Mouse (Mus musculus) myocyte (in vitro differentiated cells): Measurements from ENCODE around the gene Rpgrip1l. TPM values are rescaled to one million over a fixed set of nuclear protein-coding genes. Genes with fewer than 3 reads are reported as not detected.

Source experiments
- H3K27me3 ChIP-seq: one replicate; pipeline ENCODE4 v1.6.1; 2011; ENCODE audit not compliant: control insufficient read depth, insufficient read depth, insufficient read length
- H3K36me3 ChIP-seq: one replicate; pipeline ENCODE4 v1.6.1; 2011; ENCODE audit not compliant: control insufficient read depth, insufficient read depth
- H3K4me2 ChIP-seq: one replicate; pipeline ENCODE4 v1.6.1; 2011; ENCODE audit warnings: low read depth, control low read depth
- H3K4me3 ChIP-seq: one replicate; pipeline ENCODE4 v1.5.1; 2011; ENCODE audit warnings: mild to moderate bottlenecking, control low read depth, moderate library complexity
- H3K79me2 ChIP-seq: one replicate; pipeline ENCODE4 v1.6.1; 2011; ENCODE audit not compliant: control insufficient read depth, insufficient read depth
- H3ac ChIP-seq: one replicate; pipeline ENCODE4 v1.6.1; 2011; ENCODE audit not compliant: control insufficient read depth, insufficient read length
- CEBPB ChIP-seq: IDR thresholded peaks from 2 replicates; pipeline ENCODE4 v1.6.1; 2011; ENCODE audit warnings: mild to moderate bottlenecking, moderate library complexity; ENCODE audit not compliant: poor library complexity, insufficient read depth, severe bottlenecking
- E2F4 ChIP-seq: IDR thresholded peaks from one replicate; pipeline ENCODE4 v1.6.1; 2011; ENCODE audit warnings: mild to moderate bottlenecking, control low read depth, moderate library complexity; ENCODE audit not compliant: insufficient read depth
- MAX ChIP-seq: IDR thresholded peaks from one replicate; pipeline ENCODE4 v1.6.1; 2011; ENCODE audit warnings: low read depth, mild to moderate bottlenecking, control low read depth
- MYOD1 ChIP-seq, 3 experiments: IDR thresholded peaks; one replicate each; pipeline ENCODE4 v1.6.1; 2011; ENCODE audit warnings: control low read depth in 2 of 3, low read depth in 2 of 3, mild to moderate bottlenecking in 2 of 3, moderate library complexity in 1 of 3; ENCODE audit not compliant: insufficient read length in 2 of 3, control insufficient read depth in 1 of 3
- MYOG ChIP-seq, 3 experiments: IDR thresholded peaks; one replicate each; pipeline ENCODE4 v1.6.1; 2011; ENCODE audit warnings: control low read depth in 2 of 3, low read depth in 2 of 3, mild to moderate bottlenecking in 2 of 3; ENCODE audit not compliant: insufficient read length in 2 of 3, control insufficient read depth in 1 of 3, insufficient read depth in 1 of 3
- POLR2A ChIP-seq: IDR thresholded peaks from one replicate; pipeline ENCODE4 v1.6.1; 2011; ENCODE audit warnings: low read depth, mild to moderate bottlenecking, control low read depth, moderate library complexity; ENCODE audit not compliant: insufficient read length
- POLR2AphosphoS2 ChIP-seq: IDR thresholded peaks from one replicate; pipeline ENCODE4 v1.6.1; 2011; ENCODE audit warnings: low read depth, control low read depth; ENCODE audit not compliant: insufficient read length
- REST ChIP-seq: IDR thresholded peaks from one replicate; pipeline ENCODE4 v1.6.1; 2011; ENCODE audit warnings: mild to moderate bottlenecking, control low read depth, moderate library complexity; ENCODE audit not compliant: insufficient read depth, insufficient read length
- SRF ChIP-seq: IDR thresholded peaks from one replicate; pipeline ENCODE4 v1.6.1; 2011; ENCODE audit warnings: low read depth; ENCODE audit not compliant: control insufficient read depth, insufficient read length
- TCF12 ChIP-seq: IDR thresholded peaks from one replicate; pipeline ENCODE4 v1.6.1; 2011; ENCODE audit warnings: mild to moderate bottlenecking, control low read depth; ENCODE audit not compliant: poor library complexity, insufficient read depth, severe bottlenecking
- TCF3 ChIP-seq: IDR thresholded peaks from one replicate; pipeline ENCODE4 v1.6.1; 2011; ENCODE audit warnings: low read depth, control low read depth; ENCODE audit not compliant: insufficient read length
- USF1 ChIP-seq: IDR thresholded peaks from one replicate; pipeline ENCODE4 v1.6.1; 2011; ENCODE audit warnings: low read depth, mild to moderate bottlenecking, control low read depth, moderate library complexity
- polyA plus RNA-seq: library from polyadenylated mRNA; unstranded; fragments of >200 nt; fragmentation: generic; extraction: Trizol; gene quantifications from one replicate; pipeline ENCODE4 v1.2.1, GENCODE M21; 2012; ENCODE audit warnings: missing spikeins

The Rpgrip1l gene
- polyA plus RNA-seq, 1 experiment = 2.1 TPM

DNA sequence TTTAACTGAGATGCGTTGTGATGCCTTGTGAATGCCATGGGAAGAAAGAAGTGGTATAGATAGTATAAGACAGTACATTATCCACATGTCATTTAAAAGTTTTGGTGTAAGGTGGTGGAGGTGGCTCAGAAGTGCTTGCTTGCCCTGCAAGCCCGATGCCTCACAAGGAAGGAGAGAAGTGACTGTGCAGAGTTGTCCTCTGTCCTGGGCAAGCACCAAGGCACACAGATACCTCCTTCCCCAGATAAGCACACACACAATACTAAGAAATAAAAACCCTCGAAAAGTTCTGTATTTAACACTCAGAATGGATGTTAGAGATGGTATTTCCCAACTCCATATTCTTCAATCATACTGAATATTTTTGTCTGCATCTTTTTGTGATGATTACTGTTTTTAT, 39.5 kb upstream of the Rpgrip1l start:
- TF ChIP-seq POLR2A (no peak), POLR2AphosphoS2 (no peak), REST (no peak), TCF3 (no peak), MYOG (IDR thresholded peaks at IDR 0.05; ENCODE audit: control insufficient read depth in 1 of 3, insufficient read depth in 1 of 3, insufficient read length in 2 of 3, low read depth in 2 of 3) (no peak), CEBPB (no peak), TCF12 (no peak), MAX (no peak), USF1 (no peak), MYOD1 (IDR thresholded peaks at IDR 0.05; ENCODE audit: control insufficient read depth in 1 of 3, insufficient read length in 2 of 3, low read depth in 2 of 3) (no peak), E2F4 (no peak), SRF (no peak)
- Histone ChIP-seq H3K4me3 (no peak overlapping the region), H3K36me3 (no peaks in the 10 kb centered on the region), H3K4me2 (no peak overlapping the region), H3K79me2 (peaks cover 61% of the 10 kb centered on the region), H3K27me3 (no peaks in the 10 kb centered on the region), H3ac (no peak overlapping the region)

DNA sequence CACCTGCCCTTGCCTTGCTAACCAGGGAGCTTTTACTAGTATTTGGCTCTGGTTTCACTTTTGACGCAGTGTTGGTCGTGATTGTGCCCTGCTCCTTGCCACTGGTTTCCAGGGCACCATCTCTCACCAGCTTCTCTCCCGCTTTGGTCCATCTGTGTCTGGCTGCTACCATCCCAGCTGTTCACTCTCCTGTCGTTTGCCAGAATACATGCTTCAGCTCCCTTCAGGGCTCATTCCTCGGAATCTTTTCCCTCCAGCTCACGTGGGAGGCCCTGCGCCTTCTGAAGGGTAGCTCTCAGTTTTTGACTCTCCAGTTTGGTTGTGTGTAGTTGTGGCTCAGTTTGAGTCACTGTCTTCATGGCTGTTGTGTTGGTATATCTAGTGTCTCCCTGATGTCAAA, 37.6 kb upstream of the Rpgrip1l start:
- Histone ChIP-seq H3K79me2 (peaks cover 53% of the 10 kb centered on the region), H3K4me2 (no peak overlapping the region), H3K36me3 (no peaks in the 10 kb centered on the region), H3ac (no peak overlapping the region), H3K4me3 (no peak overlapping the region), H3K27me3 (no peaks in the 10 kb centered on the region)
- TF ChIP-seq TCF3 (no peak), REST (no peak), SRF (no peak), MYOD1 (IDR thresholded peaks at IDR 0.05; ENCODE audit: control insufficient read depth in 1 of 3, insufficient read length in 2 of 3, low read depth in 2 of 3) (peak in 2 of 3 experiments; percentile 15 to 38), USF1 (no peak), POLR2A (no peak), POLR2AphosphoS2 (no peak), TCF12 (no peak), MYOG (IDR thresholded peaks at IDR 0.05; ENCODE audit: control insufficient read depth in 1 of 3, insufficient read depth in 1 of 3, insufficient read length in 2 of 3, low read depth in 2 of 3) (peak in 1 of 3 experiments; percentile 50)

DNA sequence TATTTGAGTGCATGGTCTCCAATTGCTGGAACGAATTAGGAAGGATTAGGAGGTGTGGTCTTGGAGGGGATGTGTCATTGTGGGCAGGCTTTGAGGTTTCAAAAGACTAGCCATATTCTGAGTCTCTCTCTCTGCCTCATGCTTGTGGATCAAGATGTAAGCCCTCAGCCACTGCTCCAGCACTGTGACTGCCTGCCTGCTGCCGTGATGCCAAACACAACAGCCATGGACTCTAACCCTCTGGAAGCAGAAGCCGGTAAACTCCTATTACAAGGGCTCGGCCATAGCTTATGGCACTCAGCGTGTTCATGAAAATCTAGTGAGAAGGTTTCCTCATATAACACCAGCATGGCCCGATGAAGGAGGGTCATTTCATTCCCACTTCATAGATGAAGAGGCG, 36.8 kb upstream of the Rpgrip1l start:
- Histone ChIP-seq H3K27me3 (no peaks in the 10 kb centered on the region), H3K36me3 (no peaks in the 10 kb centered on the region), H3ac (no peak overlapping the region), H3K4me2 (no peak overlapping the region), H3K79me2 (peaks cover 54% of the 10 kb centered on the region), H3K4me3 (no peak overlapping the region)
- no peak for TF ChIP-seq CEBPB
- TF ChIP-seq E2F4 = no peak
- no peak for TF ChIP-seq REST
- TF ChIP-seq TCF12 = no peak
- no peak for TF ChIP-seq USF1
- no peak for TF ChIP-seq TCF3
- TF ChIP-seq MYOD1 (IDR thresholded peaks at IDR 0.05; ENCODE audit: control insufficient read depth in 1 of 3, insufficient read length in 2 of 3, low read depth in 2 of 3) = no peak
- TF ChIP-seq SRF = no peak
- no peak for TF ChIP-seq POLR2AphosphoS2

DNA sequence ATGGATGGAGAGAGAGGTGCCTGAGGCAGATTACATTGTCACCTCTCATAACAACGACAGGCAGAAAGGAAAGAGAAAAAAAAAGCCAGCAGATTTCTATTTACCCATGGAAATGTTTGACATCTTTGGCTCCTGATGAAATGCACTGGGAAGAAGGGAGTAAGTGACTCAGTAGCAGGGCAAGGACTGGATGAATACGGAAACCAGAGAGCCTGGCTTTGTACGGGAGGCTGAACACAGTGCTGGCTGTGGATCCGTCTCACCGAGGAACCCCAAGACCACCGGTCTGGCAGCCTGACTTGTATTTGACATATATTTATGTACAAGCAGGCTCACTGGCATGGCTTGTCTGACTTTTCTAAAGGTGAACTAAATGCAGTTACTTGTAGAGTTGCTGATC, 34.5 kb upstream of the Rpgrip1l start:
- no peaks in the 10 kb centered on the region for H3K36me3 ChIP-seq
- peaks cover 49% of the 10 kb centered on the region for H3K79me2 ChIP-seq
- no peak overlapping the region for H3K4me3 ChIP-seq
- TF ChIP-seq TCF3 (no peak), CEBPB (no peak), MYOG (IDR thresholded peaks at IDR 0.05; ENCODE audit: control insufficient read depth in 1 of 3, insufficient read depth in 1 of 3, insufficient read length in 2 of 3, low read depth in 2 of 3) (no peak), POLR2A (no peak), MYOD1 (IDR thresholded peaks at IDR 0.05; ENCODE audit: control insufficient read depth in 1 of 3, insufficient read length in 2 of 3, low read depth in 2 of 3) (no peak), E2F4 (no peak), TCF12 (no peak), REST (no peak), POLR2AphosphoS2 (no peak), MAX (no peak), USF1 (no peak), SRF (no peak)
- H3K27me3 ChIP-seq = no peaks in the 10 kb centered on the region
- no peak overlapping the region for H3ac ChIP-seq
- no peak overlapping the region for H3K4me2 ChIP-seq

DNA sequence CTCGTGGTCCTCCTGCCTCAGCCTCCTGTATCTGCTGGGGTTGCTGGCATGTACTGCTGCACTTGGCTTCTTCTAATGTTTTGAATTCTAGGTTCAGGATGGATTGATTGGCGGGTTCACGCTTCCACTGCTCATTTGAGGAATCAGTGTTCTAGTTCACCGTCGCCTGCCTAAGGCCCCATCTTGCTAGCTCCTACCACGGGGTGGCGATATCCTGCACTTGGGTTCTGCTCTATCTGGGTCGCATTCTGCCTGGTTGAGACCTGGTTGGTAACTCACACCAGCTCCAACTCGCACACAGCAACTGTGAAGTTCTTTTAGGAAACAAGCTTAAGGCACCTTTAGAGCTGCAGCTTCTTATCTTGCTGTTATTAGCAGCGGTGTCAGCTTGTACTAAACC, 34.1 kb upstream of the Rpgrip1l start:
- Histone ChIP-seq H3K27me3 (no peaks in the 10 kb centered on the region), H3K4me2 (no peak overlapping the region), H3K4me3 (no peak overlapping the region)

More for the DNA sequence above, 34.1 kb upstream of the Rpgrip1l start:
- H3K79me2 ChIP-seq = peaks cover 51% of the 10 kb centered on the region
- no peak overlapping the region for H3ac ChIP-seq
- TF ChIP-seq MAX = no peak
- TF ChIP-seq E2F4 = no peak
- TF ChIP-seq MYOG (IDR thresholded peaks at IDR 0.05; ENCODE audit: control insufficient read depth in 1 of 3, insufficient read depth in 1 of 3, insufficient read length in 2 of 3, low read depth in 2 of 3) = no peak
- TF ChIP-seq REST = no peak
- TF ChIP-seq CEBPB = no peak
- no peak for TF ChIP-seq POLR2AphosphoS2
- TF ChIP-seq SRF = no peak
- TF ChIP-seq TCF3 = no peak
- TF ChIP-seq USF1 = no peak
- TF ChIP-seq TCF12 = no peak
- H3K36me3 ChIP-seq = no peaks in the 10 kb centered on the region
